12 mouse cellular contexts compared by ENCODE assay signal in the genomic region with DNA sequence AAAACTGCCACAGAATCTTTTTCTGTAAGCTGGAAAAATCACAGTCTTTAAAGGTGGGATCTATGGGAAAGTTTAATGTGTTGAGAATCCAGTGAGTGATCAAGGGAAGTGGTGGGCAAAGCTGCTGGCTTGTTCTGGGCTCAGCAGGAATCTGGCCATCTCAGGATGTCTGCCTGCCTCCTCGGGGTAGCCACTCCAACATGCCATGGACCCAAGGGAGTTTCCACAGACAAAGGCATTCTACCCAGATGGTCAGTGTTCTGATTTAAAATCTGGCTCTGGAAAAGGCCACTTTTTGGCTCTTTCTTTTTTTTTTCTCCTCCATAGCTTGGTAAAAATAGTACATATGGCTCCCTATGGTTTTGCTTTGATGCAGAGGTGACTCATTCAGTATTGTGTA.
"Had no signal": no experiment of that assay in that cellular context is flagged by ENCODE, and none has a peak within 500 bp of the region (broad histone marks: within the 10 kb centered on the region; RNA-seq: fewer than 3 reads in every experiment).

No protein-coding gene starts in this region.

- H3K4me3 ChIP-seq: limb, embryonic 15.5 days; liver, embryonic 12.5 days; lung, embryonic 15.5 days; megakaryocyte, embryonic 14.5 days; neural tube, embryonic 13.5 days had no signal

- H3K9ac ChIP-seq: limb, embryonic 15.5 days; liver, embryonic 12.5 days; lung, embryonic 15.5 days; neural tube, embryonic 13.5 days had no signal

- H3K9me3 ChIP-seq: limb, embryonic 15.5 days; liver, embryonic 12.5 days; lung, embryonic 15.5 days; neural tube, embryonic 13.5 days had no signal

- H3K27me3 ChIP-seq: limb, embryonic 15.5 days; liver, embryonic 12.5 days; lung, embryonic 15.5 days; megakaryocyte, embryonic 14.5 days; neural tube, embryonic 13.5 days had no signal

- H3K36me3 ChIP-seq: limb, embryonic 15.5 days; liver, embryonic 12.5 days; lung, embryonic 15.5 days; neural tube, embryonic 13.5 days had no signal

- H3K4me1 ChIP-seq: limb, embryonic 15.5 days; liver, embryonic 12.5 days; lung, embryonic 15.5 days; megakaryocyte, embryonic 14.5 days had no signal

- ATAC-seq: liver, embryonic 12.5 days; midbrain, embryonic 16.5 days had no signal

- DNase-seq: kidney, postnatal 14 days; lung, postnatal 14 days; thymus, postnatal 14 days had no signal

- H3K4me2 ChIP-seq: limb, embryonic 15.5 days; liver, embryonic 12.5 days; lung, embryonic 15.5 days; midbrain, embryonic 11.5 days; neural tube, embryonic 13.5 days had no signal

- H3K27ac ChIP-seq: limb, embryonic 15.5 days; liver, embryonic 12.5 days; lung, embryonic 15.5 days; macrophage; neural tube, embryonic 13.5 days; stomach, postnatal 0 days had no signal
